Mouse (Mus musculus) neural tube, embryonic 12.5 days (tissue): ENCODE measurements at regions not wholly inside any gene's neighbourhood (a gene's known extent, or its start where the extent isn't known, plus 50 kb on each side); places are given as distances from the start of the nearest gene placed in this dataset.

Experiments used
- ATAC-seq: fragments of 200-750 bp; cut with Nextera tagmentation; 2 replicates; pipeline ENCODE4 v1.8.0; 2017; ENCODE audit warnings: low read depth, mild to moderate bottlenecking, moderate TSS enrichment, moderate library complexity; ENCODE audit not compliant: low FRiP score
- H3K27ac ChIP-seq: fragments of 300-500 bp; sonication (generic); 2 replicates; pipeline ENCODE4 v1.5.1; 2016
- H3K27me3 ChIP-seq: fragments of 300-500 bp; sonication (generic); replicated peaks from 2 replicates; pipeline ENCODE4 v1.6.1; 2016; ENCODE audit warnings: mild to moderate bottlenecking
- H3K36me3 ChIP-seq: fragments of 300-500 bp; sonication (generic); 2 replicates; pipeline ENCODE4 v1.6.1; 2016; ENCODE audit warnings: mild to moderate bottlenecking
- H3K4me1 ChIP-seq: fragments of 300-500 bp; sonication (generic); 2 replicates; pipeline ENCODE4 v1.6.1; 2016
- H3K4me2 ChIP-seq: fragments of 300-500 bp; sonication (generic); replicated peaks from 2 replicates; pipeline ENCODE4 v1.6.1; 2016; ENCODE audit warnings: mild to moderate bottlenecking
- H3K4me3 ChIP-seq: fragments of 300-500 bp; sonication (generic); 2 replicates; pipeline ENCODE4 v1.5.1; 2016
- H3K9ac ChIP-seq: fragments of 300-500 bp; sonication (generic); 2 replicates; pipeline ENCODE4 v1.6.1; 2016; ENCODE audit warnings: mild to moderate bottlenecking
- H3K9me3 ChIP-seq: fragments of 300-500 bp; sonication (generic); 2 replicates; pipeline ENCODE4 v1.6.1; 2016; ENCODE audit warnings: mild to moderate bottlenecking
- WGBS: fragments of 180-500 bp; shearing (Covaris S2); methylation state at CpG from one replicate; pipeline ENCODE4 v1.1.7; 2016; 5-methylcytosine and 5-hydroxymethylcytosine counted together

DNA sequence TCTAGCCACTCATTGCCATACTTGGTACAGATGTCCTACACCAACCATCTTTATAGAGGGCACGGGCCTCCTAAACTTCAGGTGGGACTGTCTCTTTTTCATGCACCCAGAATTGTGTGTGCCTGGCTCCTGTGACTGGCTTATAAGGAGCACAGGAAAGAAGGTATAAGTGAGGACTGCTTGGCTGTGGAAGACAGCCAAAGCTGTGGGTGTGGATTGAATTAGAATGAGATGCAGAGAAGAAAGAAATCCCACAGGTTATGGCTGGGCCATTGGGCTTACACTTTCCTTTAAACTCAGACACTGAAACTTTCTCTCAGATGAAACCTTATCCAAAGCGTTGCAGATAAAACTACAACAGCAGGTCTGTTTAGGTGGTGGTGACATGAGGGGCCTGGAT lies 239.5 kb upstream of the Fam160b2 start:
- Histone ChIP-seq H3K9me3 (no peaks in the 10 kb centered on the region), H3K9ac (no peak overlapping the region), H3K4me1 (peaks cover 7% of the 10 kb centered on the region; the same call in 1 of the 2 replicates), H3K4me2 (no peak overlapping the region), H3K4me3 (no peak overlapping the region), H3K27ac (no peak overlapping the region), H3K27me3 (no peaks in the 10 kb centered on the region), H3K36me3 (no peaks in the 10 kb centered on the region)
- WGBS, result 95% methylated on average over 2 of the region's 2 CpGs
- ATAC-seq, result no peak

DNA sequence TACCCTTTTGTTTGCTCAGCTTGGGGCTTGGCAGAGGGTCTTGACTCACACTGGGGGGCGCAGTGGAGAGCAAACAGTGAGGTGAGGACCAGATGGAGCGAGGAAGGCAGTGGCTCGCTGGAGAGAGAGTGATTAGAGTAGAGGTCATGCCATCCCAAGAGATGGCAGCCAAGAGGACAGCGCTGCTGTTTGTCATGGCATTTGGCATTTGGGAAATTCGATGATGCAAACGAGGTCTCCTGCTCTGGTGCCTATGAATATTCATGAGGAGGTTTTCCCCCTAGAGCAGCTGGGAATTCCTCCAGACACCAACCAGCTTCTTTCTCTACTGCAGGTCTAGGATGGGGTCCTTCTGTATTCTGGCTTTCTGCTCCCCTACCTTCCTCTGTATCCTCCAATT lies 237.9 kb upstream of the Fam160b2 start:
- Histone ChIP-seq H3K27ac (no peak overlapping the region), H3K27me3 (no peaks in the 10 kb centered on the region), H3K36me3 (no peaks in the 10 kb centered on the region), H3K9ac (no peak overlapping the region), H3K9me3 (no peaks in the 10 kb centered on the region), H3K4me1 (peaks cover 7% of the 10 kb centered on the region; the same call in 1 of the 2 replicates), H3K4me3 (no peak overlapping the region), H3K4me2 (peak overlapping the region; percentile 39; the same call in 1 of the 2 replicates)
- peak; percentile 44; the same call in 1 of the 2 replicates for ATAC-seq
- WGBS, result 11% methylated on average over 6 of the region's 6 CpGs

- Histone ChIP-seq H3K9ac (no peak overlapping the region), H3K36me3 (no peaks in the 10 kb centered on the region), H3K9me3 (no peaks in the 10 kb centered on the region), H3K27me3 (no peaks in the 10 kb centered on the region), H3K4me2 (no peak overlapping the region), H3K4me1 (peaks cover 7% of the 10 kb centered on the region; the same call in 1 of the 2 replicates), H3K27ac (no peak overlapping the region), H3K4me3 (no peak overlapping the region)
- 62% methylated on average over 5 of the region's 5 CpGs for whole genome bisulfite sequencing
- ATAC-seq, result no peak
Measured at GRCm38 (mm10) chr14:70833238-70833637, 233.6 kb upstream of the Fam160b2 start.

- peaks cover 5% of the 10 kb centered on the region; the same call in 1 of the 2 replicates for H3K4me1 ChIP-seq
- no peaks in the 10 kb centered on the region for H3K9me3 ChIP-seq
- H3K27ac ChIP-seq, result no peak overlapping the region
- no peak overlapping the region for H3K4me3 ChIP-seq
- no peak for ATAC-seq
- no peaks in the 10 kb centered on the region for H3K36me3 ChIP-seq
- no peak overlapping the region for H3K9ac ChIP-seq
- no peak overlapping the region for H3K4me2 ChIP-seq
- WGBS, result 66% methylated on average over 16 of the region's 16 CpGs
- no peaks in the 10 kb centered on the region for H3K27me3 ChIP-seq
Measured at GRCm38 (mm10) chr14:70832462-70833212, 233.0 kb upstream of the Fam160b2 start.

GRCm38 (mm10) chr14:70832042-70832441 lies 232.4 kb upstream of the Fam160b2 start:
- no peak overlapping the region for H3K4me2 ChIP-seq
- H3K4me1 ChIP-seq, result no peaks in the 10 kb centered on the region
- H3K27me3 ChIP-seq, result no peaks in the 10 kb centered on the region
- no peak for ATAC-seq
- WGBS, result 75% methylated on average over 3 of the region's 3 CpGs
- no peaks in the 10 kb centered on the region for H3K36me3 ChIP-seq
- no peak overlapping the region for H3K9ac ChIP-seq
- H3K27ac ChIP-seq, result no peak overlapping the region
- H3K9me3 ChIP-seq, result no peaks in the 10 kb centered on the region
- H3K4me3 ChIP-seq, result no peak overlapping the region
